In the genomic region with DNA sequence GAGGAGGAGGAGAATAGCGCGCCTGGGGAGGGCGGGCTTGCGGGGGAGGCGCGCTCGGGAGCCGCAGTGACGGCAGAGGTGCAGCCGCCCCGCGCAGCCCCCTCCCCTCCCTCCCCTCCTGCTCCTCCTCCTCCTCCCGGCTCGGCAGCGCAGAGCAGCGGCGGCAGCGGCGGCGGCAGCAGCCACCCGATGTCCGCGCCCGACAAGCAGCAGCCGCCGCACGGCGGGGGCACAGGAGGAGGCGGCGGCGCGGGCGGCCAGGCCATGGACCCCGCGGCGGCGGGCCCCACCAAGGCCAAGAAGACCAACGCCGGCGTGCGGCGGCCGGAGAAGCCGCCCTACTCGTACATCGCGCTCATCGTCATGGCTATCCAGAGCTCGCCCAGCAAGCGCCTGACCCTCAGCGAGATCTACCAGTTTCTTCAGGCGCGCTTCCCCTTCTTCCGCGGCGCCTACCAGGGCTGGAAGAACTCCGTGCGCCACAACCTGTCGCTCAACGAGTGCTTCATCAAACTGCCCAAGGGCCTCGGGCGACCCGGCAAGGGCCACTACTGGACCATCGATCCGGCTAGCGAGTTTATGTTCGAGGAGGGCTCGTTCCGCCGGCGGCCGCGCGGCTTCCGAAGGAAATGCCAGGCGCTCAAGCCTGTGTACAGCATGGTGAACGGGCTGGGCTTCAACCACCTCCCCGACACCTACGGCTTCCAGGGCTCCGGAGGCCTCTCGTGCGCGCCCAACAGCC, we compare ENCODE assay signal across 8 mouse cellular contexts. TPM values are rescaled to one million over a fixed set of nuclear protein-coding genes. Genes with fewer than 3 reads are reported as not detected.
DNase-seq lines count a peak whose midpoint lies in the region; ATAC-seq and TF ChIP-seq lines count a peak whose summit lies in the region.

A gene (plus strand): TSS at position 177 of the 742 bp plus-strand sequence.

- no peak for TF ChIP-seq CTCF in midbrain, postnatal 0 days (IDR thresholded peaks at IDR 0.05)

- no peak within 1 kb of the TSS for H3K27ac ChIP-seq in heart, embryonic 14.5 days (replicated peaks in 1 of 2; ENCODE audit: control insufficient read depth in 1 of 2, insufficient read depth in 1 of 2, low read depth in 2 of 2, low read length in 2 of 2)
- H3K27ac ChIP-seq in limb, embryonic 15.5 days, result no peak within 1 kb of the TSS
- no peak within 1 kb of the TSS for H3K27ac ChIP-seq in midbrain, postnatal 0 days (ENCODE audit: low read depth, low read length)

- WGBS in heart, embryonic 14.5 days, result under 1% methylated on average over 77 of the region's 83 CpGs
- under 1% methylated on average over 55 of the region's 83 CpGs for WGBS in limb, embryonic 15.5 days
- under 1% methylated on average over 52 of the region's 83 CpGs for WGBS in midbrain, postnatal 0 days

- no peak; the same call in 1 of the 2 replicates for ATAC-seq in heart, embryonic 14.5 days (ENCODE audit: insufficient number of reproducible peaks, insufficient read depth, low FRiP score, low read depth)
- ATAC-seq in limb, embryonic 15.5 days (ENCODE audit: insufficient number of reproducible peaks, low FRiP score, low TSS enrichment, low read depth), result no peak
- ATAC-seq in midbrain, postnatal 0 days (ENCODE audit: low FRiP score), result no peak; the same call in 1 of the 2 replicates

- H3K36me3 ChIP-seq in heart, embryonic 14.5 days (ENCODE audit: control insufficient read depth, insufficient read depth, low read length), result no peaks in the 10 kb centered on the region
- H3K36me3 ChIP-seq in limb, embryonic 15.5 days, result no peaks in the 10 kb centered on the region
- H3K36me3 ChIP-seq in midbrain, postnatal 0 days (ENCODE audit: insufficient read depth, low read length), result no peaks in the 10 kb centered on the region

- H3K27me3 ChIP-seq in heart, embryonic 14.5 days (ENCODE audit: control insufficient read depth, insufficient read depth, low read length), result peaks cover 100% of the 10 kb centered on the region
- peaks cover 99% of the 10 kb centered on the region for H3K27me3 ChIP-seq in limb, embryonic 15.5 days
- H3K27me3 ChIP-seq in midbrain, postnatal 0 days (ENCODE audit: insufficient read depth, low read length), result peaks cover 86% of the 10 kb centered on the region

- H3K4me1 ChIP-seq in heart, embryonic 14.5 days (ENCODE audit: control insufficient read depth in 2 of 2, insufficient read depth in 2 of 2, low read length in 2 of 2), result peaks cover 0 to 13% of the 10 kb centered on the region in 2 experiments; a peak in 3 of 4 replicates
- H3K4me1 ChIP-seq in limb, embryonic 15.5 days, result peaks cover 40% of the 10 kb centered on the region
- H3K4me1 ChIP-seq in midbrain, postnatal 0 days (ENCODE audit: insufficient read depth, low read length), result no peaks in the 10 kb centered on the region

- DNase-seq in adrenal gland, adult 2 months, result peak; percentile 41
- DNase-seq in adrenal gland, adult 18-20 months (ENCODE audit: low spot score in 2 of 2), result no peak
- DNase-seq in NIH3T3 (ENCODE audit: low read depth), result peak; percentile 55
- no peak for DNase-seq in midbrain, postnatal 0 days (ENCODE audit: low spot score)
- no peak for DNase-seq in right cerebral cortex, postnatal 14 days
- DNase-seq in layer of hippocampus, postnatal 36 days, result no peak

- peak within 1 kb of the TSS; percentile 62 for H3K9ac ChIP-seq in heart, embryonic 14.5 days (ENCODE audit: low read length)
- 0 out of 2 replicates have a peak within 1 kb of the TSS, but pooled peaks have one; percentile 7 for H3K9ac ChIP-seq in limb, embryonic 15.5 days
- H3K9ac ChIP-seq in midbrain, postnatal 0 days (replicated peaks; ENCODE audit: low read length, poor library complexity, severe bottlenecking), result no peak within 1 kb of the TSS

- no peaks in the 10 kb centered on the region for H3K9me3 ChIP-seq in heart, embryonic 14.5 days (ENCODE audit: control insufficient read depth, low read length)
- H3K9me3 ChIP-seq in limb, embryonic 15.5 days, result no peaks in the 10 kb centered on the region
- H3K9me3 ChIP-seq in midbrain, postnatal 0 days (ENCODE audit: low read length), result no peaks in the 10 kb centered on the region

- peak within 1 kb of the TSS; percentile 98 for H3K4me2 ChIP-seq in heart, embryonic 14.5 days (ENCODE audit: low read length)
- H3K4me2 ChIP-seq in limb, embryonic 15.5 days, result peak within 1 kb of the TSS; percentile 99
- H3K4me2 ChIP-seq in midbrain, postnatal 0 days (ENCODE audit: low read depth, low read length, poor library complexity, severe bottlenecking), result peak within 1 kb of the TSS; percentile 57

- H3K4me3 ChIP-seq in heart, embryonic 14.5 days (ENCODE audit: control insufficient read depth in 1 of 2, insufficient read depth in 1 of 2, low read depth in 1 of 2, low read length in 2 of 2), result peak within 1 kb of the TSS; percentile 56 to 63
- H3K4me3 ChIP-seq in limb, embryonic 15.5 days, result peak within 1 kb of the TSS; percentile 57
- H3K4me3 ChIP-seq in midbrain, postnatal 0 days (ENCODE audit: low read depth, low read length), result peak within 1 kb of the TSS; percentile 32

RNA-seq across cellular contexts. Expression of the gene that starts here (rescaled TPM):
- total RNA-seq in adrenal gland, adult 2 months (2021), result under 1 TPM; 0.52 to 0.73 TPM
- 0.92 and 2.3 TPM in 2 replicates for polyA plus RNA-seq in adrenal gland, adult 2 months (2012; rRNA removed)
- total RNA-seq in adrenal gland, adult 18-20 months (2021), result under 1 TPM; 0.36 to 0.38 TPM
- 0.80 TPM in 1 of 2 replicates, not detected in the other for polyA plus RNA-seq in heart, embryonic 14.5 days (2014; fragmentation: Nextera tagmentation; extraction: Ambion mirVana)
- 0.22 and 0.37 TPM in 2 replicates for polyA plus RNA-seq in limb, embryonic 15.5 days (2015; fragmentation: Nextera tagmentation; extraction: Ambion mirVana)
- 0.71 and 3.5 TPM in 2 replicates for total RNA-seq in midbrain, postnatal 0 days (2014; rRNA removed)
- 1.5 and 1.6 TPM in 2 replicates for polyA plus RNA-seq in midbrain, postnatal 0 days (2015; fragmentation: Nextera tagmentation; extraction: Ambion mirVana)
- total RNA-seq in layer of hippocampus, postnatal 36 days (2021), result under 1 TPM; 0.50 to 0.66 TPM

Comparison
In these comparisons a context has a peak if more than half of its experiments do, and no peak if none do; other contexts are left out.
1. DNase-seq: peak in adrenal gland, adult 2 months (single experiment) and NIH3T3 (single experiment); none in adrenal gland, adult 18-20 months (0 of 2), midbrain, postnatal 0 days (single experiment), right cerebral cortex, postnatal 14 days (single experiment) and layer of hippocampus, postnatal 36 days (0 of 2).
2. Peak in every context shown above with its lines, with median percentiles within 50 percentile points of each other: H3K4me2 ChIP-seq and H3K4me3 ChIP-seq.